Mouse (Mus musculus) embryonic facial prominence, embryonic 12.5 days (tissue): ENCODE results near the gene Spdye4a. TPM values are rescaled to one million over a fixed set of nuclear protein-coding genes. Genes with fewer than 3 reads are reported as not detected.

Experiments
- ATAC-seq: fragments of 200-750 bp; cut with Nextera tagmentation; 2 replicates; pipeline ENCODE4 v1.8.0; 2017; ENCODE audit not compliant: insufficient number of reproducible peaks, insufficient read depth, low FRiP score, low TSS enrichment
- H3K27ac ChIP-seq: fragments of 300-500 bp; sonication (generic); 2 replicates; pipeline ENCODE4 v1.5.1; 2016; ENCODE audit warnings: mild to moderate bottlenecking
- H3K27me3 ChIP-seq: fragments of 300-500 bp; sonication (generic); 2 replicates; pipeline ENCODE4 v1.6.1; 2016; ENCODE audit warnings: mild to moderate bottlenecking, moderate library complexity
- H3K36me3 ChIP-seq: fragments of 300-500 bp; sonication (generic); 2 replicates; pipeline ENCODE4 v1.6.1; 2016; ENCODE audit warnings: mild to moderate bottlenecking
- H3K4me1 ChIP-seq: fragments of 300-500 bp; sonication (generic); 2 replicates; pipeline ENCODE4 v1.6.1; 2016
- H3K4me2 ChIP-seq: fragments of 300-500 bp; sonication (generic); replicated peaks from 2 replicates; pipeline ENCODE4 v1.6.1; 2016; ENCODE audit warnings: mild to moderate bottlenecking, moderate library complexity
- H3K4me3 ChIP-seq: fragments of 300-500 bp; sonication (generic); 2 replicates; pipeline ENCODE4 v1.5.1; 2016; ENCODE audit warnings: mild to moderate bottlenecking
- H3K9ac ChIP-seq: fragments of 300-500 bp; sonication (generic); 2 replicates; pipeline ENCODE4 v1.6.1; 2016; ENCODE audit warnings: mild to moderate bottlenecking, moderate library complexity
- H3K9me3 ChIP-seq: fragments of 300-500 bp; sonication (generic); 2 replicates; pipeline ENCODE4 v1.6.1; 2016; ENCODE audit warnings: mild to moderate bottlenecking, moderate library complexity
- WGBS: fragments of 180-500 bp; shearing (Covaris S2); methylation state at CpG from one replicate; pipeline ENCODE4 v1.1.7; 2016; 5-methylcytosine and 5-hydroxymethylcytosine counted together
- polyA plus RNA-seq: library from polyadenylated mRNA; unstranded; fragments of >200 nt; fragmentation: Nextera tagmentation; extraction: Ambion mirVana; gene quantifications from 2 replicates; pipeline ENCODE4 v1.2.1, GENCODE M21; 2016

The Spdye4a gene
- polyA plus RNA-seq, 1 experiment from 2014 or later: not detected

DNA sequence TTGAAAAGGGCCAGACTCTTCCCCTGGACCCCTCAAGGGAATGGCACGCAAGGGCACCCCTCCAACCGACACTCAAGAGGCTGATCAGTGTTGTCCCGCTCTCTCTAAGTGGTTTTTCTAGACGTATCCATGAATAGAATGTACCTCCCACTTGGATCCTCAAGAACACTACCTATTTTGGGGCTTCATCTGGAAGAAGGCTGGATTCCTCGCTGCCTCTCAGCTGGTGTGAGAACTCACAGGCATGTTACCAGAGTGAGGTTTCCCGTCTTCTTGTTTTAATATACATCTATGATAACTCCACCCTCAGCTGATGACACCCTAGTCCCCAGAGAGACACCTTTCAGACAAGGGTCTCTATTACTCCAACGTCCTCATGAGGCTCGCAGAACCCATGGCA, 34.9 kb upstream of the Spdye4a start:
- Histone ChIP-seq H3K27ac (no peak overlapping the region), H3K4me3 (no peak overlapping the region), H3K36me3 (peaks cover 51% of the 10 kb centered on the region), H3K9ac (no peak overlapping the region), H3K4me2 (no peak overlapping the region), H3K4me1 (no peaks in the 10 kb centered on the region), H3K27me3 (peaks cover 23% of the 10 kb centered on the region), H3K9me3 (no peaks in the 10 kb centered on the region)
- no peak for ATAC-seq
- 90% methylated on average over 8 of the region's 8 CpGs for WGBS

DNA sequence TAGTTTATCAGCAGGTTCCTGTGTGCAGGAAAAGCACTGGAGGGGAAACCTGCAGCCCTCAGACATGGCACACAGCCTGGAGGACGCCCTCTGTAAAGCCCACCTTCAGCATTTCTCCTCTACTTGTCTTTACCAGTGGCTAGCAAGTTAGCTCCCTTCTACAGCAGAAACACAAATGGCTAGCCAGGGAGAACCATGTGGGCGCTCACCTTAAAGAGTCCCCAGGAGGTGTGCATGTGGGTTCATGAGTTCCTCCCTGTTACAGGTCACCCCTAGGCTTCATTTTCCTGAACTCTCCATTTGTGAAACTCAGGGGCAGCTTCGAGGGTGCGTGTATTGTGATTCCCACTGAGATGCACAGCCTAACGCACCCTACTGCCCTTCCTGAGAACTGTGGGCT, 29.1 kb upstream of the Spdye4a start:
- Histone ChIP-seq H3K9ac (no peak overlapping the region), H3K4me2 (no peak overlapping the region), H3K9me3 (0 out of 2 replicates have a peak, but pooled peaks cover 2% of the 10 kb centered on the region), H3K36me3 (peaks cover 50% of the 10 kb centered on the region), H3K27ac (no peak overlapping the region), H3K4me3 (no peak overlapping the region), H3K4me1 (peaks cover 20% of the 10 kb centered on the region), H3K27me3 (peaks cover 81% of the 10 kb centered on the region)
- WGBS: 83% methylated on average over 5 of the region's 5 CpGs
- ATAC-seq: no peak

DNA sequence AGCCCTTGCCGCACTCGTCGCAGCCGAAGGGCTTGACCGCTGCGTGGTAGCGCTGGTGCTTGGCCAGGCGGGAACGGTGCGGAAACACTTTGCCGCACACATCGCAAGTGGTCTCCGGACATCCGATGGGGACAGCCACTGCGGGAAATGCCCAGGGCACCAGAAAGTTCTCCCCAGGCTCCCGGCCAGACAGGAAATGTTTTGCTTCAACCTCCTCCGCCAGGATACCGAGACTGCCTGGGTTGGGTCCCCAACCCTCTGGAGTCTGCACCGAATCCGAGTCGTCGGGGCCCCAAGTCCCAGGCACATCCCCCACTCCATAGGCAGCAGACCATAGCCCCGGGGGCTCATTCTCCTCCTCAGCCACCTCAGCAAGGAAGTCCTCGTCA, 28.4 kb upstream of the Spdye4a start:
- peaks cover 47% of the 10 kb centered on the region for H3K36me3 ChIP-seq
- peaks cover 81% of the 10 kb centered on the region for H3K27me3 ChIP-seq
- H3K4me2 ChIP-seq: no peak overlapping the region
- no peak overlapping the region for H3K9ac ChIP-seq
- 17% methylated on average over 24 of the region's 24 CpGs for WGBS
- H3K4me3 ChIP-seq: peak overlapping the region; percentile 42; the same call in 1 of the 2 replicates
- peaks cover 20% of the 10 kb centered on the region for H3K4me1 ChIP-seq
- 0 out of 2 replicates have a peak, but pooled peaks cover 2% of the 10 kb centered on the region for H3K9me3 ChIP-seq
- H3K27ac ChIP-seq: no peak overlapping the region
- no peak for ATAC-seq

DNA sequence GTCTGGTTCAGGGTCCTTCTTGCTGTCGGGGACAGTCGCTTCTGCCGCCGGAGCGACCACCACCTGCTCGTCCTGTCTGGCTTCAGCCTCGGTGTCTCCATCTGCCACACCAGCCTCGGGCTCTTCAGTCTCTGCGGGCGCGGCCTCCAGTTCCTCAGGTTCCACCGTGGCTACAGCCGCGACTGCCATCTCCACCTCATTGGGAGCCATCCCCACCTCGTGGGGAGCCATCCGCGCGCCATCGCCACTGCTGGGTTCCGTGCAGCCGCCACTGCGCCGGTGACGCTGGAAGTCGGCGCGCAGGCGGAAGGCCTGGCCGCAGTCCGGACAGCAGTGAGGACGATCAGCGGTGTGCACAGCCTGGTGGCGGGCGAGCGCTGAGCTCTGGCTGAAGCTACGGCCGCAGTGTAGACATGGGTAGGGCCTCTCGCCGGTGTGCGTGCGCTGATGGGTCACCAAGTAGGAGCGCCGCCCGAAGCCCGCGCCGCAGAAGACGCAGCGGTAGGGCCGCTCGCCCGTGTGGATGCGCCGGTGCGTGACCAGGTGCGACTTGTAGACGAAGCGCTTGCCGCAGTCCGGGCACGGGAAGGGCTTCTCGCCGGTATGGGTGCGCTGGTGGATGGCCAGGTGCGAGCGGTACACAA, 27.9 kb upstream of the Spdye4a start:
- no peak for ATAC-seq
- 7% methylated on average over 66 of the region's 66 CpGs for WGBS
- peaks cover 20% of the 10 kb centered on the region for H3K4me1 ChIP-seq
- peaks cover 83% of the 10 kb centered on the region for H3K27me3 ChIP-seq
- H3K36me3 ChIP-seq: peaks cover 42% of the 10 kb centered on the region
- 0 out of 2 replicates have a peak, but pooled peaks cover 2% of the 10 kb centered on the region for H3K9me3 ChIP-seq
- peak overlapping the region; percentile 76 for H3K4me2 ChIP-seq
- no peak overlapping the region for H3K27ac ChIP-seq
- H3K4me3 ChIP-seq: peak overlapping the region; percentile 42; the same call in 1 of the 2 replicates
- H3K9ac ChIP-seq: 0 out of 2 replicates have a peak overlapping the region, but pooled peaks have one; percentile 46

DNA sequence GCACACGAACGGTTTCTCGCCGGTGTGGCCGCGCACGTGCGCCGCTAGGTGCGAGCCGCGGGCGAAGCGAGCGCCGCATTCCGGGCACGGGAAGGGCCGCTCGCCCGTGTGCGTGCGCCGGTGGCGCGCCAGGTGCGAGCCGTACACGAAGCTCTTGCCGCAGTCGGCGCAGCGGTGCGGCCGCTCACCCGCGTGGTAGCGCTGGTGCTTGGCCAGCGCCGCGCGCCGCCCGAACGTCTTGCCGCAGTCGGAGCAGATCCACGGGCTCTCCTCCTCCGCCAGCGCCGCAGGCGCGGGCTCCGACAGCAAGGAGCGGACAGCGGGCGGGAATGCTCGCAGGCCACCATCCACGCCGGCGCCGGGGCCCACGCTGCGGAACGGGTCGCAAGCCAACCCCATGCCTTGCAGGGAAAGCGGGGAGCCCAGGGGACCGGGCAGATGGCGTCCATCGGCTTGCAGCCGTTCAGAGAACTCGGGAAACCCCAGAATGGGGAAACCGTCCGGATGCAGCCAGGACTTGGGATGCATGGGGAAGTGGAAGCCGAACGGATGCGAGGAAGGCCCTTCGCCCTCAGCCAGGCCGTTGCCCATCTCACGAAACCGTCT, 27.3 kb upstream of the Spdye4a start:
- Histone ChIP-seq H3K27ac (no peak overlapping the region), H3K4me1 (peaks cover 20% of the 10 kb centered on the region), H3K9ac (peak overlapping the region; percentile 46), H3K27me3 (peaks cover 83% of the 10 kb centered on the region), H3K4me2 (peak overlapping the region; percentile 76), H3K9me3 (0 out of 2 replicates have a peak, but pooled peaks cover 2% of the 10 kb centered on the region), H3K36me3 (peaks cover 36% of the 10 kb centered on the region), H3K4me3 (peak overlapping the region; percentile 42)
- WGBS: 3% methylated on average over 80 of the region's 81 CpGs
- 0 out of 2 replicates have a peak, but pooled peaks have one; percentile 22 for ATAC-seq

DNA sequence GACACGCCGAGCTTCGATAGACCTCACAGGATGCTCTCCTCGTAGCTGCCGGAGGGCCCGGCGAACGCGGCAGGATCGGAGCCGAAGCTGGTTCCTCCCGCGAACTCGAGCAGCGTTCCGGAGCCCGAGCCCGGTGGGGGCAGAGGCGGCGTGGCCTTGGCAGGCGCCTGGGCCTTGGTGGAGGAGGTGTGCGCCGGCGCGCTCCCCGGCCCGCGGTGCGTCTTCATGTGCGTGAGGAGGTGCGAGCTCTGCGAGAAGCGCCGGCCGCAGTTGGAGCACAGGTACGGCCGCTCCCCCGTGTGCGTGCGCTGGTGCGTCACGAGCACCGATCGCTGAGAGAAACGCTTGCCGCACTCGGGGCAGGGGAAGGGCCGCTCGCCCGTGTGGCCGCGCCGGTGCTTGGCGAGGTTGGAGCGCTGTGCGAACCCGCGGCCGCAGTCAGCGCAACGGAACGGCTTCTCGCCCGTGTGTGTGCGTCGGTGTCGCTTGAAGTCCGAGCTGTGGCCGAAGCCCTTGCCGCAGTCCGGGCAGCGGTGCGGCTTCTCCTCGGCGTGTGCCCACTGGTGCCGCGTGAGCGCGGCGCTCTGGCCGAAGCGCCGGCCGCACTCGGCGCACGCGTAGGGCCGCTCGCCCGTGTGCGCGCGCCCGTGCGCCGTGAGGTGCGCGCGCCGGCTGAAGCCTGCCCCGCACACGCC, 26.6 kb upstream of the Spdye4a start:
- 1% methylated on average over 97 of the region's 103 CpGs for WGBS
- H3K4me3 ChIP-seq: peak overlapping the region; percentile 42
- no peak for ATAC-seq
- H3K9ac ChIP-seq: peak overlapping the region; percentile 46
- H3K9me3 ChIP-seq: 0 out of 2 replicates have a peak, but pooled peaks cover 2% of the 10 kb centered on the region
- H3K4me2 ChIP-seq: peak overlapping the region; percentile 76
- peaks cover 77% of the 10 kb centered on the region for H3K27me3 ChIP-seq
- H3K4me1 ChIP-seq: peaks cover 20% of the 10 kb centered on the region
- peaks cover 38% of the 10 kb centered on the region for H3K36me3 ChIP-seq
- no peak overlapping the region for H3K27ac ChIP-seq

DNA sequence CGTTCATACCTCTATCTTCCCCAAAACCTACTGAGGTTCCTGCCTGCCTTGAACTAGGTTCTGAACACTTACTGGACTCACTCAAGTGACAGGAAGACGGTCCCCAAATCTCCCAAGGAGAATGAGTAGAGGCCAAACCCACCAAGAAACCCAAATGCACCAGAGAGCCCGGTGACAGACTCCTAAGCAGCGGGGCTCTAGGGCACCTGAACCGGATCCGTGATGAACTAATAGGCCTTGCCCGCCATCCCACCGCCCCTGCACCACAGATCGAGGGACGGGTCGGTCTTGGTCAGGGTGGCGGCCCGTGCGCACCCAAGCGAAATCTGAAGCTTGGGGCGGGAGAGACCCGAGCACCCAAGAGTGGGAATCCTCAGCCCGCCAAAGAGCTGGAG, 26.1 kb upstream of the Spdye4a start:
- no peak overlapping the region for H3K27ac ChIP-seq
- H3K9me3 ChIP-seq: 0 out of 2 replicates have a peak, but pooled peaks cover 2% of the 10 kb centered on the region
- H3K9ac ChIP-seq: no peak overlapping the region
- peaks cover 43% of the 10 kb centered on the region for H3K36me3 ChIP-seq
- 17% methylated on average over 18 of the region's 18 CpGs for WGBS
- peaks cover 72% of the 10 kb centered on the region for H3K27me3 ChIP-seq
- ATAC-seq: no peak
- peaks cover 20% of the 10 kb centered on the region for H3K4me1 ChIP-seq
- peak overlapping the region; percentile 76 for H3K4me2 ChIP-seq
- H3K4me3 ChIP-seq: peak overlapping the region; percentile 42

DNA sequence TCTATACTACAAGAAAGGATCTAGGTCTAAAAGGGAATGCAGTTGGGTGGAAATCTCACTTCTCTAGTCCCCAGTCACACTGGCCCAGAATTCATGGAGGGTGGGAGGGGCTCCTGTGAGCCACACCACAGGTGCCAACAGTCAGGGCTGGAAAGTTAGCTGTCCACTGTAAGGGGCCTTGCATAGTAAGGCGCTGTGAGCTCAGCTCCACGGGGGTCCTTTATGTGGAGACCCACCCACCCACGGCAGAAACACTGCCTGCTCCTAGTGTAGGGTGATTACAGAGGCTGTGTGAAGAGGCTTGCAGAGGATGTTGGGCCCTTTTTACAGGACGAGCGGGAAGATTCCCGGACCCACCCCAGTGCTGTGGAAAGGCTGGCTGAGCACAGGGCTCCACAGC, 25.3 kb upstream of the Spdye4a start:
- Histone ChIP-seq H3K27me3 (peaks cover 64% of the 10 kb centered on the region), H3K4me2 (no peak overlapping the region), H3K36me3 (peaks cover 44% of the 10 kb centered on the region), H3K9me3 (0 out of 2 replicates have a peak, but pooled peaks cover 2% of the 10 kb centered on the region), H3K27ac (no peak overlapping the region), H3K4me1 (peaks cover 20% of the 10 kb centered on the region), H3K4me3 (no peak overlapping the region), H3K9ac (no peak overlapping the region)
- 50% methylated on average over 6 of the region's 6 CpGs for WGBS
- no peak for ATAC-seq

DNA sequence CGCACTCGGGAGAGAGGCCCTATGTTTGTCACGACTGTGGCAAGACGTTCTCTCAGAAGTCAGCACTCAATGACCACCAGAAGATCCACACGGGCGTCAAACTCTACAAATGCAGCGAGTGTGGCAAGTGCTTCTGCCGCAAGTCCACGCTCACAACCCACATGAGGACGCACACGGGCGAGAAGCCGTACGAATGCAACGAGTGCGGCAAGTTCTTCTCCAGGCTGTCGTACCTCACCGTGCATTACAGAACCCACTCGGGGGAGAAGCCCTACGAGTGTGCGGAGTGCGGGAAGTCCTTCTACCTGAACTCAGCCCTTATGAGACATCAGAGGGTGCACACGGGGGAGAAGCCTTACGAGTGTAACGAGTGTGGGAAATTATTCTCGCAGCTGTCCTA, 18.2 kb upstream of the Spdye4a start:
- Histone ChIP-seq H3K9ac (no peak overlapping the region), H3K9me3 (no peaks in the 10 kb centered on the region), H3K4me2 (no peak overlapping the region), H3K27ac (no peak overlapping the region), H3K4me3 (no peak overlapping the region), H3K36me3 (peaks cover 86% of the 10 kb centered on the region), H3K27me3 (0 out of 2 replicates have a peak, but pooled peaks cover 3% of the 10 kb centered on the region), H3K4me1 (no peaks in the 10 kb centered on the region)
- ATAC-seq: no peak
- 96% methylated on average over 26 of the region's 26 CpGs for WGBS

DNA sequence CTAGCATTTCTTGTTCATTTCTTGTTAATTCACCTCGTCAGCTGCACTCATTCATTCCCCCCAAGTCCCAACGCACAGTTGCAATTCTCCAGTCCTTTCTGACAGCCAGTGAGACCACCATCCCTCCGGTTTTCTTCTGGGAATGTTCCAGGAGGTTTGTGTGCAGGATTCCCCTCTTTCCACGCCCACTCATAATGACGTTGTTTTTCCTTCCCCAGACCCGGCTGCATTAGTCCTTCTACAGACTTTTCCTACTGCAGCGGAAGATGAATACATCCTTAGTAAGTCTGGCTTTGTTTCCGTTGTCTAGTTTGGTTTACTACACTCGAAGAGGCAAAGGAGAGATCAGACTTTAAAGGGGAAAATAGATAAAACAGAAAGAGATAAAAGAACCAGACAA, 9.3 kb upstream of the Spdye4a start:
- Histone ChIP-seq H3K27ac (no peak overlapping the region), H3K4me3 (peak overlapping the region; percentile 75), H3K4me2 (peak overlapping the region; percentile 79), H3K9me3 (no peaks in the 10 kb centered on the region), H3K9ac (peak overlapping the region; percentile 88), H3K36me3 (peaks cover 40% of the 10 kb centered on the region), H3K4me1 (peaks cover 11% of the 10 kb centered on the region), H3K27me3 (no peaks in the 10 kb centered on the region)
- no peak for ATAC-seq
- 44% methylated on average over 9 of the region's 9 CpGs for WGBS

DNA sequence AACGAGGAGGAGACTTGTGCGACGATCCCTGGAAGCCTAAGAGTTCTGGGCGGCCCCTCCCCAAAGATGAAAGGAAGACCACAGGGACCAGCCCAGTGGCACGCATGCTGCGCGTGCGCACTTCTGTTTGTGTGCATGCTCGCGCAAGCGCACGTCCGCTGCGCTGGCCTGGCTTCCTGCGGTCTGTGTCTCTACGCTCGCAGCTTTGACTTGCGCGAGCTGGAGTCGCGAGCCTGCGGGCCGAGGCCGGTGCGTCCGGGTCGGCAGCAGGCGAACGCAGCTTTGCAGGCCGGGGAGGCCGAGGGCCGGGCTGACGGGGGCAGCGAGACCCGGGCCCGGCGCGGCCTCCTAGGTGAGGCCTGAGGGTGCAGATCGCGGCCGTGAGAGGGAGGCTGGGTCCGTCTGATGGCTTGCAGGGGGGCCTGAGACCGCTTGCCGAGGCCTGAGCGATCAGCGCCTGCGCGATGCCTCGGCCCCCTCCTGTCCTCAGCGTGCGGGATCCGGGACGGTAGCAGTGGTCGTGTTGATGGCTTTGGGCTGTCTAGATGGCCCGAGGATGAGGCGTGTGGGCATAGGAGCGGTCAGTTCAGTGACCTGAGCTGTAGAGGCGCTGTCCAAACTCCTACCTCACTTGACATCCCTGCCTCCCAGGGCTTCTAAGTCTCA, 8.5 kb upstream of the Spdye4a start, which contains the start of gene Zfp12:
TSS of gene Zfp12 (plus strand) at position 136 of the 666 bp plus-strand sequence.
- WGBS: under 1% methylated on average over 58 of the region's 58 CpGs
- peak; percentile 97 for ATAC-seq
- Histone ChIP-seq H3K36me3 (peaks cover 32% of the 10 kb centered on the region), H3K27ac (peak within 1 kb of the TSS; percentile 97), H3K4me1 (peaks cover 11% of the 10 kb centered on the region), H3K9me3 (no peaks in the 10 kb centered on the region), H3K4me2 (peak within 1 kb of the TSS; percentile 79), H3K27me3 (no peaks in the 10 kb centered on the region), H3K4me3 (peak within 1 kb of the TSS; percentile 75), H3K9ac (peak within 1 kb of the TSS; percentile 88)
